Mouse (Mus musculus): ENCODE data around the gene Rcbtb2.

GRCm38 (mm10) chr14:73177961-73178360 lies 55.1 kb downstream of the Rcbtb2 start:
- TF ChIP-seq CTCF (conservative IDR thresholded peaks at IDR 0.05; ENCODE audit: insufficient read depth, insufficient read length, low read depth, low read length): no peak
- TF ChIP-seq POLR2A (IDR thresholded peaks at IDR 0.05; ENCODE audit: low read depth, low read length): no peak
